Mouse (Mus musculus) megakaryocyte, adult 5-6 weeks (primary cell): ENCODE measurements around the gene Gsg1. TPM values are rescaled to one million over a fixed set of nuclear protein-coding genes. Genes with fewer than 3 reads are reported as not detected.

Experiments used
- ATAC-seq: 2 replicates; pipeline ENCODE4 v1.8.0; 2016; ENCODE audit warnings: mild to moderate bottlenecking, inconsistent platforms; ENCODE audit not compliant: poor library complexity, severe bottlenecking
- total RNA-seq, 2 experiments: library from RNA; stranded (forward) in 1 of 2; stranded (reverse) in 1 of 2; fragments of 153-499, 151-499 nt in 1 of 2; fragments of 221-1000, 200-1000 nt in 1 of 2; gene quantifications; 2 replicates each; pipeline versions ENCODE4 v1.2.3 to v1.2.4; 2015 to 2017

Gsg1 gene
- total RNA-seq, 2 experiments from 2014 or later, result 0.44 TPM; not detected in 1

DNA sequence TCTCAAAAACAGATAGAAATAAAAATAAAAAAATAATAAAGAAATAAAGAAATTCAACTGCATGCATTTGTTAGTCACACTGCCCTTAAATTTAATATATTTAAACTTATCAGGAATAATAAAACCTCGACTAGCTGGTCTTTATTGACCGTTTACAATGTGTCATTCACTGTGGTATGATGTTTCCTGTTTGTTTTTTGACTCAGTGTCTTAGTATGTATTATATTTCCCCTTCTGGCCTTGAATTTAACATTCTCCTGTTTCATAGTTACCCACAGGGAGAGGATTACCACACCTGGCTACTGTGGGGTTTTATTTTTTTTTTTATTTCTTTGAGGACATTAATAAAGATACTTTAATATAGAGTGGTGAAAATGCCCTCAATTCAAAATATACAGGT, 8.4 kb upstream of the Gsg1 start:
- no peak for ATAC-seq

- ATAC-seq, result peak; percentile 80
Measured at GRCm38 (mm10) chr6:135261124-135261523, 7.0 kb upstream of the Gsg1 start.

GRCm38 (mm10) chr6:135260435-135260834, 6.3 kb upstream of the Gsg1 start:
- no peak for ATAC-seq

GRCm38 (mm10) chr6:135252728-135253077, 1.4 kb downstream of the Gsg1 start:
- peak; percentile 91 for ATAC-seq

DNA sequence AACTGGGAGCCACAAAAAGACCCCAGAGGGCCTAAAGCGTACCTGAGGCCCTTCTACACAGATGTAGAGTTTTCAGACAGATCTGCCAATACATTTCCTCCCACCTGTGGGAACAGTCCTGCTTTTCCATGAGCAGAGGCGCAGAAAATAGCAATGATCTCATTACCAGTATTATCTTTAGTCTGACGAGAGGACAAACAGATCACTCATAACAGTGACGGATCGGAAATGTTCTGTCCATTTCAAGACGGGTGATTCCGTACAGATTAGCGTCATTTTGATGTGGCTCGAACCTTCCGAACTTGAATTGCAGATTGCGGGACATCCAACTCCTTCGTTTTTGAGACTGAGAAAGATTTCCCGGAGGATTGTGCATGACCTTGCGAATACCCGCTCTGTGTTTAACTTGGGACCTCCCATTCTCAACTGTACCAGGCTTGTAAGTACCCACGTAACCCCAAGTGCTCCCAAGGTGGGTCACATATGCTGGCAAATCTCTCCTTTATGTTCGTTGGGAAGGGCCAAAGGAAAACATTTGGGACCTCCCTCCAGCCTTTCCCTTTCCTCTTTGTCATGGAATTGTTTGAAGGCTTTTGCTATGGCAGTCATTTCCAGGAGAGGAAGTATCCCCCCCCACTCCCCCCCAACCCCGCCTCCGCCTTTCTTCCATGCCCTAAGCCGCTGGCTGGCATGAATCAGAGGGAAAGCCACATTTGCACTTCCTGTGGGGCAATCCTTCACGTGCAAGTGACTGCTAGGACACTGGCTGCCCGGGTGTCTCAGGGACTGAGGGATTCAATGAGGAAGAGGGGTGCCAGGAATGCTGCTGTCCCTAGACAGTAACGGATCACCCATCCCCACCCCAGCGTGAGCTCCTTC, 2.1 kb downstream of the Gsg1 start:
- peak; percentile 67 for ATAC-seq

- no peak for ATAC-seq
Measured at GRCm38 (mm10) chr6:135250926-135251699, 3.0 kb downstream of the Gsg1 start.

DNA sequence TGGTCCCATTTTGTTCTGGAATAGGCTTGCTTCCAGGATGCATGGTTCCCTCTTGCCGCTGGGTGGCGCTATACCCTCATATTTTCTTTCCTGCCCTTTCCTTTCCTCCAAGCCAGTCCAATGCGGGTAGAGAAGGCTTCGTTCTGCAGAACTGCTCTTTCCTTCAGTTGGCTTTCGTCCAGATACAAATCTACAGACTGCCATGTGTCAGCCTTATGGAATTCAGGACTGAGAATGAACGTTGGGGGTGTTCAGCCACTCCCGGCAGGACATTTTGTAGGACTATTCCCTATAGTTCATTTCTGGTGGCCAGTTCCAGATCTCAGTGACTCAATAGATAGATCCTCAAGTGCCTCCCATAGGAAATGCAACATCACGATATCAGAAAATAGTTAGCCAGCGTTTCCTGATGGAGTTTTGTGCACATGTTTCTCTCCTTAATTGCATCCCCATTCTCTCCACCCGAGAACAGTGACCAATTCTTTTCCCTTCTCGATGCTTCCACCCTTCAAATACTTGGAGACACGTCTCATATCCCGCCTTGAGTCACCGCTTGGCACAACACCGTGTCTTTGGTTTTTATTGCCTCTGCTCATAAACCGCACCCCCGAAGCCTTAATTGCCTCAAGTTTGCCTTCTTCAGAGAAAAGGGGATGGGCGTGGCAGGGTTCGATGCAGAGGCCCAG, 4.2 kb downstream of the Gsg1 start:
- peak; percentile 49 for ATAC-seq

- ATAC-seq, result no peak
Measured at GRCm38 (mm10) chr6:135247861-135248260, 6.3 kb downstream of the Gsg1 start.

- no peak for ATAC-seq
Measured at GRCm38 (mm10) chr6:135245586-135245985, 8.6 kb downstream of the Gsg1 start.

DNA sequence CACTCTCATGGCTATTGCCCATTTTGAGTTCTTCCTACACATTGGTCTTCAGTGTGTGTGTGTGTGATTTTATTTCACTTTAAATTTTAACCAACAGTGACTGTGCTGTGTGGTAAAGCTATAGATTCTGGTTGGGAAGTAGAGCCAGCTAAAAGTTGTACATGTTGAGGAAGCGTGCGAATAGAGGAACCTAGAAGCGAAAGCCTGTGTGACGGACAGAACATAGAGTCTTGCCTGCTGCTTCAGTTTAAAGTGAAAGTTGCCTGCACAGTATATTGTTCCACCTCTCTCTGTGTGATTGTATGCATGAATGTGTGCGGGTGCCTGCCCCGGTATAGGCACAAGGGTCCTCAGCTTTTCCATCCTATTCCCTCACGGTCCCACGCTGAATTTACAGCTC, 13.8 kb downstream of the Gsg1 start:
- peak; percentile 81 for ATAC-seq

- ATAC-seq, result no peak
Measured at GRCm38 (mm10) chr6:135238211-135238610, 15.9 kb downstream of the Gsg1 start.

GRCm38 (mm10) chr6:135237326-135237725, 16.8 kb downstream of the Gsg1 start:
- peak; percentile 33; the same call in 1 of the 2 replicates for ATAC-seq

DNA sequence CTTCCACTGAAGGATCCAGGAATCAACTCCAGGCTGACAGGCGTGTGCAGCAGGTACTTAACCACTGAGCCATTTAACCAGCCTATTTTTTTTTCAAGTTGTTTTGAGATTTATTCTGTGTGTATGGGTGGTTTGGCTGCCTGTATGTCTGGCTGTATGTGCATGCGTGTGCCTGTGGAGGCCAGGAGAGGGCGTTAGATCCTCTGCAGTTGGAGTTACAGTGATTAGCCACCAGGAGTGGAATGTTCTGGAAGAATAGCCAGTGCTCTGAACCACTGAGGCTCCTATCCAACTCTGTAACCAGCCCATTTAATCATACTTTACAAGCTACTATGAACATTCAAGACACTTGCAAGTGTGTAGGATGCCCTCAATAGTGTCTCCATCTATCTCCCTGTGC, 17.6 kb downstream of the Gsg1 start:
- ATAC-seq, result no peak

DNA sequence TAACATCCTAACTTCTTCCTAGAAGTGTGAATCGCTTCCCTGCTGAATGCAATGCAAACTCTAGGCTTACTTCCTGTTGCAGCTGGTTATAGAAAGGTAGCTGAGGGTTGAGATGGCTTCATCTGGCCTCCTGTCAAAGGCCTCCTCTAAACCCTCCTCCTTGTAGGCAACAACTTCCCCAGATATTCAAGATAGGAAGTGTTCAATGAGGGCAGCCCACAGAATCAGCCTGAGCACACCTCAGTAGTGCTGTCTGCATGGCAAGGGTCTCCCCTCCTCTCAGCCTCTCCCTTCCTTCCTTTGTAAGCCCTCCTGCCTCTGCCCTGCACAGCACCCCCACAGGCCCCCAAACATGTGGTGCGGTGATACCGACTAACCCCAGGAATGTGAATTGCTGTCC, 18.4 kb downstream of the Gsg1 start:
- no peak for ATAC-seq

GRCm38 (mm10) chr6:135232443-135233182, 21.5 kb downstream of the Gsg1 start:
- ATAC-seq, result no peak

DNA sequence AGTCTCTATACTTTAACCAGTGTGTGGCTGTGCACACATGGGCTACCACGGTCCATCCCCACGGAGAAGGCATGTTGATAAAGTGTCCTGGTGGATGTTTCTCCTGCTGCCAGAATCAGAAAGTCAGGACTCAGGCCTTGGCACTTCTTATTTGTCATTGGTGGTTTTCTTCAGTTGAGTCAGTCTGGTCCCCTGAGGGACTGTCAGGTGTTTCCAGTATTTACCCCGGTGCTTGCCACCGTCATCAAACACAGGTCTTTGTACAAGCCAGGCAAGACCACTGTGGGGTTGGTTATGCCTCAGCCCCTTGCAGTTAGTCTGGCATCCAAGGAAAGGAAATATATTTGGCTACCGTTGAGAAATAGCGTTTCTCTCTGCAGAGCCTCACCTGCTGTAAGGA, 23.6 kb downstream of the Gsg1 start:
- ATAC-seq, result no peak

DNA sequence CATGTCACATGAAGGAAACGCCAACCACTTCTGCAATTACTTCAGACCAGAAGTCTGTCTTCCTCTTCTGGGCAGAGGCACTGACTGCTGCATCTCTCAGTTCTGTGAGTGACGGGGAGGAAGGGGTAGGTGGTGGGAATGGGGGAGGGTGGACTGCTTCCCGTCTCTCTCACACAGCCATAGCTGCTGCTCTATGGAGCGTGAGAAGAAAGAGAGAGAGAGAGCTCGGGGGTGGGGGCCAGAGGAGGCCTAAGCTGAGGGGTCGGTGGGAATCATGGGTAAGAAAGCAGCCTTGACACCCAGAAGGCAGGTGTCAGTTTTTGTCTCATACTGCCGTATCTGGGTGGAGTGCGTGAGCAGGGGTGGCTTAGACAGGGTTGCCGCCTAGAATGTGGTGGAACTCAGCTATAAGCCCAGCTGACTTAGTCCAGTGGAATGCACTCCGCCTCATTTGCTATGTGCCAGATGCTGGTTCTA, 25.6 kb downstream of the Gsg1 start:
- ATAC-seq, result peak; percentile 91

- ATAC-seq, result no peak
Measured at GRCm38 (mm10) chr6:135223786-135224416, 30.2 kb downstream of the Gsg1 start.

- ATAC-seq, result no peak
Measured at GRCm38 (mm10) chr6:135219916-135220315, 34.2 kb downstream of the Gsg1 start.

GRCm38 (mm10) chr6:135218330-135218729, 35.8 kb downstream of the Gsg1 start:
- peak; percentile 61 for ATAC-seq
